Mouse (Mus musculus) midbrain, postnatal 0 days (tissue): Measurements from ENCODE around the gene Spag4. TPM values are rescaled to one million over a fixed set of nuclear protein-coding genes. Genes with fewer than 3 reads are reported as not detected.
"Not testable (repeated sequence)": the region's sequence is repeated elsewhere in the genome, so short reads cannot be mapped to it uniquely, and the experiment has no call there.

ENCODE experiments used
- ATAC-seq: fragments of 200-750 bp; cut with Nextera tagmentation; 2 replicates; pipeline ENCODE4 v1.8.0; 2017; ENCODE audit warnings: moderate number of reproducible peaks, mild to moderate bottlenecking, moderate TSS enrichment, moderate library complexity; ENCODE audit not compliant: low FRiP score
- DNase-seq: peaks from one replicate; pipeline ENCODE4 v3.0.0-alpha.2; 2015; ENCODE audit warnings: low spot score
- H3K27ac ChIP-seq: fragments of 300-500 bp; sonication (generic); 2 replicates; pipeline ENCODE4 v1.5.1; 2014; ENCODE audit warnings: low read depth, mild to moderate bottlenecking, low read length, mixed read lengths
- H3K27me3 ChIP-seq: fragments of 300-500 bp; sonication (generic); 2 replicates; pipeline ENCODE4 v1.6.1; 2014; ENCODE audit warnings: low read length, control low read depth, mixed read lengths; ENCODE audit not compliant: insufficient read depth
- H3K36me3 ChIP-seq: fragments of 300-500 bp; sonication (generic); 2 replicates; pipeline ENCODE4 v1.6.1; 2014; ENCODE audit warnings: low read length, control low read depth, mixed read lengths; ENCODE audit not compliant: insufficient read depth
- H3K4me1 ChIP-seq: fragments of 300-500 bp; sonication (generic); 2 replicates; pipeline ENCODE4 v1.6.1; 2014; ENCODE audit warnings: mild to moderate bottlenecking, control low read depth, antibody characterized with exemption, low read length, mixed read lengths; ENCODE audit not compliant: insufficient read depth
- H3K4me2 ChIP-seq: fragments of 300-500 bp; sonication (generic); 2 replicates; pipeline ENCODE4 v1.6.1; 2014; ENCODE audit warnings: low read depth, mild to moderate bottlenecking, low read length, mixed read lengths; ENCODE audit not compliant: poor library complexity, severe bottlenecking
- H3K4me3 ChIP-seq: fragments of 300-500 bp; sonication (generic); 2 replicates; pipeline ENCODE4 v1.5.1; 2014; ENCODE audit warnings: low read depth, mild to moderate bottlenecking, low read length, moderate library complexity
- H3K9ac ChIP-seq: fragments of 300-500 bp; sonication (generic); replicated peaks from 2 replicates; pipeline ENCODE4 v1.6.1; 2014; ENCODE audit warnings: mild to moderate bottlenecking, low read length, moderate library complexity, mixed read lengths; ENCODE audit not compliant: poor library complexity, severe bottlenecking
- H3K9me3 ChIP-seq: fragments of 300-500 bp; sonication (generic); 2 replicates; pipeline ENCODE4 v1.6.1; 2016; ENCODE audit warnings: low read length, control low read depth
- CTCF ChIP-seq: IDR thresholded peaks from 2 replicates; pipeline ENCODE4 v1.5.1; 2016; ENCODE audit warnings: antibody characterized with exemption, mild to moderate bottlenecking
- WGBS: fragments of 180-500 bp; shearing (Covaris S2); extraction: QIAGEN DNeasy Blood & Tissue Kit; methylation state at CpG from one replicate; pipeline ENCODE4 v1.1.7; 2014; 5-methylcytosine and 5-hydroxymethylcytosine counted together
- polyA plus RNA-seq: library from polyadenylated mRNA; unstranded; fragments of >200 nt; fragmentation: Nextera tagmentation; extraction: Ambion mirVana; gene quantifications from 2 replicates; pipeline ENCODE4 v1.2.1, GENCODE M21; 2015
- total RNA-seq: library from RNA; depleted of rRNA; stranded (reverse); fragments of >200 nt; gene quantifications from 2 replicates; pipeline ENCODE4 v1.2.3, GENCODE M21; 2014; rRNA removed

Spag4 gene
- total and polyA plus RNA-seq, 2 experiments from 2014 or later: 8.1 to 15.2 TPM

- peak; percentile 92 for ATAC-seq
- WGBS: under 1% methylated on average over 57 of the region's 74 CpGs
- H3K9me3 ChIP-seq: no peaks in the 10 kb centered on the region
- H3K27me3 ChIP-seq: no peaks in the 10 kb centered on the region
- peak within 1 kb of the TSS; percentile 100 for H3K4me3 ChIP-seq
- peak; percentile 93 for DNase-seq
- no peaks in the 10 kb centered on the region for H3K36me3 ChIP-seq
- H3K9ac ChIP-seq: peak within 1 kb of the TSS; percentile 99
- H3K4me2 ChIP-seq: peak within 1 kb of the TSS; percentile 44
- TF ChIP-seq CTCF: no peak
- peak within 1 kb of the TSS; percentile 97 for H3K27ac ChIP-seq
- peaks cover 8% of the 10 kb centered on the region; the same call in 1 of the 2 replicates for H3K4me1 ChIP-seq
These were observed 46.5 kb downstream of the Spag4 start, which contains the start of the genes Cpne1 and Rbm12 for GRCm38 (mm10) chr2:156111358-156112079. TSS of gene Cpne1 (minus strand) at chr2:156111965. TSS of gene Rbm12 (minus strand) at chr2:156111978.

- H3K9ac ChIP-seq, H3K36me3 ChIP-seq, H3K9me3 ChIP-seq, H3K27me3 ChIP-seq, DNase-seq, H3K4me1 ChIP-seq, ATAC-seq: not testable (repeated sequence)
- Histone ChIP-seq H3K4me3 (peak overlapping the region; percentile 100), H3K27ac (peak overlapping the region; percentile 97), H3K4me2 (peak overlapping the region; percentile 43)
- WGBS: 22% methylated on average over 5 of the region's 5 CpGs
These were observed 47.1 kb downstream of the Spag4 start for GRCm38 (mm10) chr2:156112080-156112423.

GRCm38 (mm10) chr2:156119566-156119965 lies 54.6 kb downstream of the Spag4 start:
- no peak for ATAC-seq

More at GRCm38 (mm10) chr2:156119566-156119965, 54.6 kb downstream of the Spag4 start:
- Histone ChIP-seq H3K9me3 (no peaks in the 10 kb centered on the region), H3K4me1 (no peaks in the 10 kb centered on the region), H3K4me2 (no peak overlapping the region), H3K27me3 (no peaks in the 10 kb centered on the region), H3K27ac (no peak overlapping the region), H3K4me3 (no peak overlapping the region), H3K9ac (no peak overlapping the region), H3K36me3 (peaks cover 8% of the 10 kb centered on the region)
- no peak for TF ChIP-seq CTCF
- no peak for DNase-seq

Other genes with a start within 250 kb of the Spag4 start
- 35.2 TPM in 2 replicates for gene BC029722, start 245.7 kb upstream of the Spag4 start, total RNA-seq
- gene BC029722, start 245.7 kb upstream of the Spag4 start, polyA plus RNA-seq: 56.6 and 61.0 TPM in 2 replicates
- 80.7 and 85.4 TPM in 2 replicates for gene Eif6, start 238.2 kb upstream of the Spag4 start, total RNA-seq
- gene Eif6, start 238.2 kb upstream of the Spag4 start, polyA plus RNA-seq: 130 and 143 TPM in 2 replicates
- gene Fam83c, start 230.3 kb upstream of the Spag4 start, total RNA-seq: not detected in 2 replicates
- gene Fam83c, start 230.3 kb upstream of the Spag4 start, polyA plus RNA-seq: 0.07 TPM in 1 of 2 replicates, not detected in the other
- 44.6 and 48.2 TPM in 2 replicates for gene Uqcc1, start 134.9 kb upstream of the Spag4 start, total RNA-seq
- gene Uqcc1, start 134.9 kb upstream of the Spag4 start, polyA plus RNA-seq: 55.0 and 58.9 TPM in 2 replicates
- not detected in 2 replicates for gene Gm15557, start 124.4 kb upstream of the Spag4 start, total RNA-seq
- gene Gm15557, start 124.4 kb upstream of the Spag4 start, polyA plus RNA-seq: not detected in 2 replicates
- gene Gdf5, start 119.8 kb upstream of the Spag4 start, total RNA-seq: 1.5 and 2.0 TPM in 2 replicates
- 0.69 and 1.2 TPM in 2 replicates for gene Gdf5, start 119.8 kb upstream of the Spag4 start, polyA plus RNA-seq
- 14.1 and 19.2 TPM in 2 replicates for gene Cep250, start 108.7 kb upstream of the Spag4 start, total RNA-seq
- gene Cep250, start 108.7 kb upstream of the Spag4 start, polyA plus RNA-seq: 8.7 and 10.1 TPM in 2 replicates
- gene 6430550D23Rik, start 57.2 kb upstream of the Spag4 start, total RNA-seq: 0.44 and 1.0 TPM in 2 replicates
- gene 6430550D23Rik, start 57.2 kb upstream of the Spag4 start, polyA plus RNA-seq: 0.27 and 0.75 TPM in 2 replicates
- gene Ergic3, start 57.1 kb upstream of the Spag4 start, total RNA-seq: 280 and 284 TPM in 2 replicates
- 467 and 547 TPM in 2 replicates for gene Ergic3, start 57.1 kb upstream of the Spag4 start, polyA plus RNA-seq
- gene Fer1l4, start 12.2 kb upstream of the Spag4 start, total RNA-seq: 0.19 TPM in 1 of 2 replicates, not detected in the other
- gene Fer1l4, start 12.2 kb upstream of the Spag4 start, polyA plus RNA-seq: not detected in 2 replicates
- 30.0 and 34.1 TPM in 2 replicates for gene Cpne1, start 46.8 kb downstream of the Spag4 start, total RNA-seq
- 13.7 and 13.8 TPM in 2 replicates for gene Cpne1, start 46.8 kb downstream of the Spag4 start, polyA plus RNA-seq
- gene Rbm12, start 46.8 kb downstream of the Spag4 start, total RNA-seq: 29.2 and 33.2 TPM in 2 replicates
- gene Rbm12, start 46.8 kb downstream of the Spag4 start, polyA plus RNA-seq: 17.2 and 19.8 TPM in 2 replicates
- gene Gm28036, start 61.9 kb downstream of the Spag4 start, total RNA-seq: 54.1 and 56.8 TPM in 2 replicates
- 10.1 and 10.8 TPM in 2 replicates for gene Gm28036, start 61.9 kb downstream of the Spag4 start, polyA plus RNA-seq
- gene Romo1, start 78.9 kb downstream of the Spag4 start, total RNA-seq: 89.4 and 107 TPM in 2 replicates
- 521 and 552 TPM in 2 replicates for gene Romo1, start 78.9 kb downstream of the Spag4 start, polyA plus RNA-seq
- gene Nfs1, start 79.0 kb downstream of the Spag4 start, total RNA-seq: 34.5 and 40.3 TPM in 2 replicates
- gene Nfs1, start 79.0 kb downstream of the Spag4 start, polyA plus RNA-seq: 34.9 and 38.5 TPM in 2 replicates
- gene Rbm39, start 115.1 kb downstream of the Spag4 start, total RNA-seq: 234 and 372 TPM in 2 replicates
- 387 and 466 TPM in 2 replicates for gene Rbm39, start 115.1 kb downstream of the Spag4 start, polyA plus RNA-seq
- 27.6 and 37.4 TPM in 2 replicates for gene Phf20, start 131.3 kb downstream of the Spag4 start, total RNA-seq
- gene Phf20, start 131.3 kb downstream of the Spag4 start, polyA plus RNA-seq: 108 and 116 TPM in 2 replicates
- gene Cnbd2, start 247.1 kb downstream of the Spag4 start, total RNA-seq: 3.2 and 3.3 TPM in 2 replicates
- gene Cnbd2, start 247.1 kb downstream of the Spag4 start, polyA plus RNA-seq: 8.9 and 10.0 TPM in 2 replicates
- gene Scand1, start 247.5 kb downstream of the Spag4 start, total RNA-seq: 268 and 307 TPM in 2 replicates
- gene Scand1, start 247.5 kb downstream of the Spag4 start, polyA plus RNA-seq: 132 and 145 TPM in 2 replicates